Mouse (Mus musculus) ovary, postnatal 36 days (tissue): ENCODE measurements around the gene Arhgef19.

Experiments used
- DNase-seq: peaks from one replicate; pipeline ENCODE4 v3.0.0; 2022; ENCODE audit warnings: low spot score, mixed read lengths

Arhgef19 gene

DNA sequence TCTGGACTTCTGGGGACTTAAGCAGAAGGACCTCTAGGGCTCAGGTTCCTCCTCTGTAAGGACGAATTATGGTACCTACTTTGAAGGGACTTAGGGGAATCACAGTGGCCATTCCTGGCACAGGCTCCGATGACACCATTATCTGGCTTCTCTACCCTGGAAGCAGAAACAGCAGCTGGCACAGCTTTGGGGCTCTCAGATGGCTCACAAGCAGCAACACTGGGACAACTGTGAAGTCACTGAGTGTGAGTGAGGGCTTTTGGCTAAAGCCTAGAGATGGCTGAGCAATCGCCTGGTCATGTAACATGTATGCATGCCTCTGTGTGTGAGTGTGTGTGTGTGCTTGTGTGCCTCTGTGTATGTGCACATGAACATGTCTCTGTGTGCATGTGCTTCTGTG is 2.4 kb upstream of the Arhgef19 start:
- no peak for DNase-seq

DNA sequence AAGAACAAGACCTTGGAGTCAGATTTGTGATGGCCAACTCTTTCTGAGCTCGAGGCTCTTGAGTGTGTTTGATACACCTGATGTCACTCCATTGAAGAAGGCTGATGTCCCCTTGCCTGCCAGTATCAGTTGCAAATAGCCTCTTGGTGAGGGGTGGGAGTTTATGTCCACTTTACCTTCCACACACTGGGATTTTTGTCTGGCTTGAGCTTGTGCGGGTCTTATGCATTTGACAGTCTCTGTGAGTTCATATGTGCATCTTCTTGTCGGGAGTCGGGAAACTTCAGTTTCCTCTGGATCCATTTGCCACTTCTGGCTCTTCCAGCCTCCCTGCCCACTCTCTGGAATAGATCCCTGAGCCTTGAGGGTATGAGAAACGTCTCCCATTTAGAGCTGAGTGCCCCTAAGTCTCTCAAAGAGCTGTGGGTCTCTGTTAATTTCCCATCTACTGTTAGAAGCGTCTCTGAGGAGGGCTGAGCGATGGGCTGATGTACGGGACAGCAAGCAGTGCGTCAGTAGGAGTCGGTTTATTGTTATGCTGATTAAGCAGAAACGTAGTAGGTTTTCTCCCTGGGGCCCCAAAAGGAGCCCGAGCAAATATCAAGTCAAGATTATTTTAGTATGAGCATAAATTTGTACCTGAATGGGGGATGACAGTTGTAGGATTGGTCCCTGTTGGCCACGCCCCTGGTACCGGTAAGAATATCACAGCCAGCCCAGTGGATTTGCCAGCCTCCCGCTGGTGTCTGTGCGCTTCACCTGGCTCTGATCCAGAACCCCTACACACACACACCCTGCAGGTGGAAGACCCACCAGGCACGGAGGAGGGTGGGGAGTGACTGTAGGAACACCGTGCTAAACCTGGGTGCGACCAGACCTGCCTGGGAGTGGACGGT is 559 bp upstream of the Arhgef19 start:
- DNase-seq = no peak

DNA sequence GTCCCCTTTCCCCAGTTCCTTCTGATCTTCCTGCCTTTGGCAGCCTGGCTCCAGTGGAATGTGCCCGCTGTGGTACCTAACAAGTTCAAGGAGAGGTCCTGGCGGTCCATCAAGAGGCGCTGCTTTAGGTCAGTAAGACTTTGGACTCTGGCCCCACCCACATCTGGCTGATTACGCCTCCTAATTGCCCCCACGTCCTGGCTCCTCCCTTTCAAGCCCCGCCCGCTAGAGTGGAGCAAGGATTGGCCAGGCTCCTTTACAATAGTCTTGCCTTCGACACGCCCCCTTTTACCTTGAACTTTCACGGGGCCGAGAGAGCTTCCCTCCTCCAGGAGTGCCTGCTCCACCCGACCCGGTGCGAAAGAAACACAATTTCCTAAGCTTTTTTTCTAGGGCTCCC is 1.3 kb downstream of the Arhgef19 start:
- DNase-seq = peak; percentile 62

DNA sequence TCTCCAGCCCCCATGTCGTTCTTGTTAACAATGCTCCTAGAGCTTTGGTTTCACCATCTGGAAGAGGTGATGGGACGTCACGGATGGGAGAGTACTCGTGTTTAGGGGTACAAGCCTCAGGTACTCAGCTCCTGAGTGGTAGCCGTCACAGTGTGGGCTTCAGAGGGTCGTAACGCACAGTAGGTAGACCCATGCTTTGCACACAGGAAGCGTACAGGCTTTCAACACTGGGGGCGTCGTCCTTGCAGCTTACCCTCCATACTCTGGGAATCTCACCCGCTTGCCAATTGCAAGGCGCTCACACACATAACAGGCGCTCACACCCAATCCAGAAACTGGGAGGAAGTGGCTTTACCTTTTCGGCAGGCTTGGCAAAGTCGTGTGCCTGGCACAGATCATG is 2.6 kb downstream of the Arhgef19 start:
- DNase-seq = no peak

DNA sequence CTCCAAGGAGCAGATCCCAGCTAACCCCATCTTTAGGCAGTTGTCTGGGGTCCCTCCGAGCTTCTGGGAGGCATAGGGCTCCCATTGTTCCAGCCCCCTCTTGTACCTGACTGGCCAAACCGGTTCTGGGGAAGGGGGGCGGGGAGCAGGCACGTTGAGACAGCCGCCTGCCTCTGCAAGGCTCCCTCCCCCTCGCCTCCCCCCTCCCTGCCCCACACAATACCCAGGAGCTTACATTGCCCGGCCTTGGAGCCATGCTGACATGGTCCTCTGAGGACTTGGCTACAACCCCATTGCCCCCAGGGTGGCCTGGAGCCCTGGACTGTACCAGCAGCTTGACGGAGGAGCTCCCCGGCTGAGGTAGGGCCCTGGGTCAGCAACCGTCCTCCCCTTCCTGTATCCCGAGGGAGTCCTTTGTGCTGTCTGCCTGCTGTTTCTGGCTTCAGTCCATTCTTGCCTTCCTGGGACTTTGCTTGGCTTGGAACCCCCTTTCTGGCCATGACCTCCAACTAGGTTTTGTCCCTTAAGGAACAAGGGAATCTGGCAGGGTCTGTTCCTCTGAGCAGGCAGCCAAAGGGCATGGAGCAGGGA is 3.4 kb downstream of the Arhgef19 start:
- peak; percentile 54 for DNase-seq

DNA sequence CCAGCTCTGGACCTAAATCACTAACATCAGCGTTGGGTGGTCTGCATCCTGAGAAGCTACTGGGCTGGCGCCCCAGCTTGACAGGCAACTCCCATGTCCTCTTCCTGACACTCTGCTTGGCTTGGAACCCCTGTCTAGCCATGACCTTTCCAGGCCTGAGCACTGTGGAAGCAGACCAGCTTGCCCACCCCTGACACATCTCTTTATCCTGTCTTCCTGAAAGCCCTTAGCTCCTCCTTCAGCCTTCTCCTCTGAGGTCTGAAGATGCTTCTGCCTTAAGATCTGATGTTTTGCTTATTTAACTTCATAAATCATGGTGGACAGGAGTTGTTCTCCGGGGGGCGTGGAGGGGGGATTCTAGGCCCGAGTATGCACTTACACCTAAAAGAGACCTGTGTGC is 4.3 kb downstream of the Arhgef19 start:
- no peak for DNase-seq

DNA sequence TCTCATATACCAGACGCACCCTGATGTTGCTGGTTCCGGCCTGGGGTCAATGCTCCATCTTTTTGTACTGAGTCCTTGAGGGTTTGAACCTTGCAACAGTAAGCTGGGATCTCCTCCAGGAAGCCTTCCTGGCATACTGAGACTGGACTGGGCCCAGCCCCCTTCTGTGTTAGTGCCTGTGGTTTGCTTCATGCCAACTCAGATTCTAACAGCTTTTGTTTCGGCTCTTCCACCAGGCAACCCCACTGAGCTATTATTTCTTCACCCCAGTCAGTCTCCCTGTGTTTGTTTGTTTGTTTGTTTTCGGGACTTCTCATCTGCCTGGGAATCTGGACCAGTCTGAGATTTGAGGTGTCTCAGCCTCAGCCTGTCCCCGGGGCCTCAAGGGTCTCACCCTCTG is 5.1 kb downstream of the Arhgef19 start:
- DNase-seq = no peak

DNA sequence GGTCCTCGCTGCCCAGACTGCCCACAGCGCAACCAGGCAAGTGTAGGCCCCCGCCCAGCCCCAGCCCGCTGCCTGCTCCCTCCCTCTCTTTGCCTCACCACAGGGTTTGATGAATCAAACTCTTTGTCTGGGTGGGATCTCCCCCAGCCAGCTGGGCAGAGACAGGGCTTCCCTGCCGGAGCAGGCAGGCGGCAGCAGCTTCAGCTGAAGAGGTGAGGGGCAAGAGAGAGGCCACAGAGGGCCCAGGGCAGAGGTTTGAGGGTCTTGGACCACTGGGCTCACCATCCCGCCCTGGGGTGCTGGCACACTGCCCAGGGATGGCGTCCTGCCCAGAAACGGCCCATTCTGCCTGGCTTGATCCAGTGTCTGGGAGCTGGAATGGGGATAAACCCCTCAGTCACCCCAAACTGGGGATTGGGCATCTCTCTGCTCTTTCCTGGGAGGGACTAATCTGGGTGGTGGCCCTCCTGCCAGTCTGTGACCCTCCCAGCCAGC is 5.7 kb downstream of the Arhgef19 start:
- DNase-seq = peak; percentile 69

DNA sequence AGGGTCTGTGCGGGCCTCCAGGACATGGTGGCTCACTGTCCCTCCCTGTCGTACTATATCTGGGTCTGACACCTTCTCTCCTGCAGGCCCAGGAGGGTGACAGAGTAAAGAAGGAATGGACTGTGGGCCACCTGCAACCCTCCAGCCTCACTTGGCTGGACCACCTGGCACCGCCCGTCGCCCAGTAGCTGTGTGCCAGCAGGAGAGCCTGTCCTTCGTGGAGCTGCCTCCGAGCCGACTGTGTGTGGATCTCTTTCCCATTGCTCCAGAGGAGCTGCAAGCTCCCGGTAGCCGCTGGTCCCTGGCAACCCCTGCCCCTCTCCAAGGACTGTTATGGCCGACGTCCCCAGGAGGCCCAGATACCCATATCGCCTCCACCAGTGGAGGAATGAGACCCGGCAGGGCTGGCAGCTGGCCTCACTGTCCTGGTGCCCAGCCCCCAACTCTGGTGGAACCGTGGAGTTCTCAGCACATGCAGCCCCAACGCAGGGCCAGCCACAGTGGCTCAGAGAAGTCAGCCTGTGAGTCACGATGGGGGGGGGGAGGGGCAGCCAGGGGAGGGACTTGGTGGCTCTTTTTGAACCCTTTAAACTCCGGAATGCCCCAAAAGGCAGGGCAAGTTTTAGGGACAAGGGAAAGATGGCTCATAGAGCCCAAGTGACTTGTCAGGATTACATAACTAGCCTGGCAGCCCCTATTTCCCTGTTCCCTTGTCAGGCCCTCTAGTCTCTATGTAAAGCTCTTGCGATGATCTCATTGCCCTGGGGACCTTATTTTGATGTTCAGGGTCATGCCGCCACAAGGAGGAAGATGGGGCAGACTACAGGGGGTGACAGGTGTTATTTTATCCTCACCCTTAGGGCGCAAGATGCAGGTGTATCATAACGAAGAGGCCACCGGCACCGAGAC is 7.0 kb downstream of the Arhgef19 start:
- no peak for DNase-seq

DNA sequence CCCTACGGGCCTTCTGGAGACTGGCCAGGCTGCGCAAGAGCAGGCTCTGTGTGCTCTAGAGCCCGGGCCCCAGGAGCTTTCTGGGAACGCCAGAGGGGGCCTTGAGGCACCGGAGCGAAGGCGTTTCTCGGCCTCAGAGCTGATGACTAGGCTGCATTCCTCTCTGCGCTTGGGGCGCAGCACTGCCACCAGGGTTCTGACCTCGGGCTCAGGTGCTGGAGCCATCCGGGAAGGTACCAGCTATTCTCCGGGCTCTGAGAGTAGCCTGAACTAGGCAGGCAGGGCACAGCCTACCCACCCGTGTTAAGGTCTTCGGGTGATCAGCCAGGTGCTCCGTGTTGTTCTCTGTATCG is 7.7 kb downstream of the Arhgef19 start:
- DNase-seq = no peak

DNA sequence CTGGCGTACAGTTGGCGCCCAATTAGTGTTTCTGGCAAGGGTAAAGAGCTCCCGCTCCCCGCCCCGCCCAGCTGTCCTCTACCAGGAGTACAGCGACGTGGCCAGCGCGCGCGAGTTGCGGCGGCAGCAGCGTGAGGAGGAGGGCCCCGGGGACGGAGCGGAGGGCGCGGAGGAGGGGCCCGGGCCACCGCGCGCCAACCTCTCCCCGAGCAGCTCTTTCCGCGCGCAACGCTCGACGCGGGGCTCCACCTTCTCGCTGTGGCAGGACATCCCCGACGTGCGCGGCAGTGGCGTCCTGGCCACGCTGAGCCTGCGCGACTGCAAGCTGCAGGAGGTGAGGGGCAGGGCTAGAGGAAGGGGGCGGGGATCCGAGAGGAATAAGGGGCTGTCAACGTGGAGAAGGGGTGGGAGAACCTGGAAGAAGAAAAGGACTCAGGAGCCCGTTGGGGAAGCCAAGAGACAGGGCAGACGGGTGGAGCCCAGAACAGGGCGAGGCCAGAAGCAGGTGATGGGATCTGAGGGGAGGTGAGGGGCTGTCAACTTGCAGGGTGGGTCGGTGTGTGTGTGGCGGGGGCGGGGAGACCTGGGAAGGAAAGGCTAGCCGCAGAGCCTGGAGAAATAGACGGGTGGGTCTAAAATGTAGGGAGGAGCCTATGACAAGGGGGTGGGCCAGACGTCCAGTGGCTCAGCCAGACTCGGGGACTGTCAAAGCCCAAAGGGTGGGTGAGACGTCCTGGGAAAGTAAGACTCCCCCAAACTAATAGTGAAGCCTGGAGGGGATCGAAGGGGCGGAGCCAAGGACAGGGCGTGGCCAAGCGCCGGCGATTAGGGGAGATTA is 8.7 kb downstream of the Arhgef19 start:
- DNase-seq = peak; percentile 41

DNA sequence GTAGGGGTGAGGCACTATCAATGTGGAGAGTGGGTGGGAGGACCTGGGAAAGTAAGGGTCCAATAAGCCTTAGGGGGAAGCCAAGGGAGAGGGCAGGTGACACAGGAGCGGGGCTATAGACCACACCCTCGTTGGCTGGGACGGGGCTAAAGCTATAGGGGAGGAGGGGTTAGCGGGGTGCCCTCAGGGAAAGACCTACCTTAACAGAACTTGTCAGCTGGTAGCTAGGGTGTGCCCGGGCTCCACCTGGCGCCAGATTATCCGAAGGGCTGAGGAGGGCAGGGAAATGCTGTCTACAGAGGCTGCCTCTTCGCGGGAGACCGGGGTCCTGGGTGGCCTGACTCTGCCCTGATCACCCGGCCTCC is 9.3 kb downstream of the Arhgef19 start:
- no peak for DNase-seq

DNA sequence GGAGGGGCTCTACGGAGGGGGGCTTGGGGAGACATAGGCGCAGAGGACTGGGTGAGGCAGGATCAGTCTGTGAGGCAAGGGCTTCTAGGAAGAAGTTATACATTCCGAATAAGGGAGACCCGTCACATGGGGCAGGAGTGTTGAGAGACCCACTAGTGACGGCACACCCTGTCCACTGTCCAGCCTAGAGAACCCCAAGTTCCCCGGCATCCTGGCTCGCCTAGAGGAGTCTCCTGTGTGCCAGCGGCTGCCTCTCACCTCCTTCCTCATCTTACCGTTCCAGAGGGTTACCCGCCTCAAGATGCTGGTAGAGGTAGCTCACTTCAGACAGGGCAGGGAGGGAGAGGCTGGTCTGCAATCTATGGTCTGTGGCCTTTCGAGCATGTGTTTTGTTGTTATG is 10.1 kb downstream of the Arhgef19 start:
- no peak for DNase-seq

DNA sequence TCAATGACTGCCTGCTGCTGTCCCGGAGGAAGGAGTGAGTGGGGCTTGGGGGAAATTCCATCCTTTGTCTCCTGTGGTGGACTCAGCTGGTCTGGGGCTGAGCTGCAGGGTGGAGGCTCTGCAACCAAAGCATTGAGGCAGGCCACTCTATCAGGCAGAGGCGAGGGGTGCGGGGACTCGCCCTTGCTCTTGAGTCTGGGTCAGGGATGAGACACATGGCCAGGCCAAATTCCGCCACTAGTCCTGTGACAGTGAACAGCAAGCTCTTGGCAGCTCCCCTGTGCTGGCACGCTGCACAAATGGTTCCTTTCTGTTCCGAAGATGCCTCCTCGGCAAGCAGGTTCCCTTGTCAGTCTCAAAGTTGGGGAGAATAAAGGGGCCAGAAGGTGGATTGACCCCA is 11.8 kb downstream of the Arhgef19 start:
- DNase-seq = no peak

DNA sequence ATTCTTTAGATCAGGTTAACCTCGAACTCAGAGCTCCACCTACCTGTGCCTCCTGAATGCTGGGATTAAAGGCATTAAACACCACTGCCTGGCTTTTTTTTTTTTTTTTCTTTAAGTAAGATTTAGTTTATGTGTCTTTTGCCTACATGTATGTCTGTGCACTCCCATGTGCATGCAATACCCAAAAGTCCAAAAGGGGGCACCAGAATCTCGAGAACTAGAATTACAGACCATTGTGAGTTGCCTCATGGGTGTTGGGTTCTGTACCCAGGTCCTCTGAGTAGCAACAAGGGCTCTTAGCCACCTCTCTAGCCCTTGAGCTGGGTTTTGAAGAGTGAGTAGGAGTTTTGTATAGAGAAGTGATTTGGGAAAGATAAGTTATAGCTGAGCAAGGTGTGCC is 13.3 kb downstream of the Arhgef19 start:
- DNase-seq = no peak

DNA sequence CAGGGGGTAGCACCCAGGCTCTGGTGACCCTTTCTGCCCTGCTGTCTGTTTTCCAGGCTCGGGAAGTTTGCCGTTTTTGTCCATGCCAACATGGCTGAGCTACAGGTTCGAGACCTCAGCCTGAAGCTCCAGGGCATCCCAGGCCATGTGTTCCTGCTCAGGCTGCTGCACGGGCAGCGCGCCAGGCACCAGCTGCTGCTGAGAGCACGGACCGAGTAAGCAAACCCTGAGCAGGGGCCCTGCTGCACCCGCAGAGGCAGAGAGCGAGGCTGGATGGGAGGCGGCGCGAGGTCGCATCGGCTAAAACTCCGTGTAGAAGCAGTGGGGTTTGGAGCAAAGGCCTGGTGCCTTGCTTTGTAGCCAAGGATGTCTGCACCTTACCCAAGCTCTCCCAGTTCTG is 14.9 kb downstream of the Arhgef19 start:
- peak; percentile 54 for DNase-seq

DNA sequence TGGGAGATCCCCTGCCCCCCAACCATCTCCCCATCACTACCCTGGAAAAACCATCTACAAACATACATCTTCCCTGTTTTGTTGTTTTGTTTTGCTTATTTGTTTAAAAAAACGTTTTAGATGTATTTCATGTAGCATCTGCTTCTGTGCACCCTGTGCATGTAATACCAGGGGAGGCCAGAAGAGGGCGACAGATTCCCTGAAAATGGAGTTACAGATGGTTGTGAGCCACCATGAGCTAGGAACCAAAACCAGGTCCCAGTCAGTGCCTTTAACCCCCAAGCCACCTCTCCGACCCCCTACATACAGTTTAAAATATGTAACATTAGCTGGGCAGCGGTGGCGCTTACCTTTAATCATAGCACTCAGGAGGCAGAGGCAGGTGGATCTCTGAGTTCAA is 18.1 kb downstream of the Arhgef19 start:
- DNase-seq = no peak

DNA sequence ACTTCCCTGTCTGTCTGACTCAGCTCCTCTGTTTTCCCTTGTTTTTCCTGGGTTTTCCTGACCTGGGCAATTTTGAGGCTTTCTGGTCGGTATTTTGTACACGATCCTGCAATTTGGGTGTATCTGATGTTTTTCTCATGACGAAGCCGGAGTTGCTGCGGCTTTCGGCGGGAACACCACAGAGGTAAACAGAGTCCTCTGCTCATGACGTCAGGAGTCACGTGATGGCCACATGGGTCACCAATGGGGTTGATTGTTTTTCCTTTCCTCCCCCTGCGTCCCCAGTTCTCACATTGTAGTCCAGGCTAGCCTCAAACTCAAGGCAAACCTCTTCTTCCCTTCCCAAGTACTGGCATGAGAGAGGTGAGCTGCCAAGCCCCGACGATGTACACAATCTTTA is 20.1 kb downstream of the Arhgef19 start:
- DNase-seq = no peak

DNA sequence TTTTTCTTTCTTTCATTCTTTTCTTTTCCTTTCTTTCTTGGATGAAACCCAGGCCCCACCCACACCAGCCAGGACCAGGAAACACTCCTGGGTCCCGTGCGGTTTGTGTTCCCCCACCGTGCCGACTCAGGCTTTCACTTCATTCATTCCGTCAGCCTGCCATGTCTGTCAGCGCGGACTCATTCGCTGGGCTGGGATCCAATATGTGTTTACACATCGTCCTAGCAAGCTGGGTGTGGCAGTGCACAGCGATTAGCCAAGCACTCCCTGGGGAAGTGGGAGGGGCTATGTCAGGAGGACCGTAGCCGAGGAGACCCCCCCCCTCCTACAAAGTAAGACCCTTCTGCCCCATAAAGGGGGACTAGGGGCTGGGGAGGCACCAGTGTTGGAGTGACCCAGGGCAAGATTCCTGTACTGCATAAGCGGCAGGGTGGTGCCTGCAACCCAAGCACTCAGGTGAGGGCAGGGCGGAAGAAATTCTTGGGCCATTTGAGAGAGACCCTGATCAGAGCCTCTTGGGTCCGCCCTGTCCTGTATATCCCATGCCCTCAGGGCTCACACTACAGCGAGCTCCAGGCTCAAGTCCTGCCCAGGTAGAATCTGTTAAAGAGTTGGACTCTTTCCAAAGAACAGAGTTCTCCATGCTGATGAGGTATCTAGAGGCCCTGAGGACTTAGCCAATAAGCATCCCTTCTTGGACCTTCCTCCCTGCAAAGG is 20.9 kb downstream of the Arhgef19 start:
- no peak for DNase-seq

DNA sequence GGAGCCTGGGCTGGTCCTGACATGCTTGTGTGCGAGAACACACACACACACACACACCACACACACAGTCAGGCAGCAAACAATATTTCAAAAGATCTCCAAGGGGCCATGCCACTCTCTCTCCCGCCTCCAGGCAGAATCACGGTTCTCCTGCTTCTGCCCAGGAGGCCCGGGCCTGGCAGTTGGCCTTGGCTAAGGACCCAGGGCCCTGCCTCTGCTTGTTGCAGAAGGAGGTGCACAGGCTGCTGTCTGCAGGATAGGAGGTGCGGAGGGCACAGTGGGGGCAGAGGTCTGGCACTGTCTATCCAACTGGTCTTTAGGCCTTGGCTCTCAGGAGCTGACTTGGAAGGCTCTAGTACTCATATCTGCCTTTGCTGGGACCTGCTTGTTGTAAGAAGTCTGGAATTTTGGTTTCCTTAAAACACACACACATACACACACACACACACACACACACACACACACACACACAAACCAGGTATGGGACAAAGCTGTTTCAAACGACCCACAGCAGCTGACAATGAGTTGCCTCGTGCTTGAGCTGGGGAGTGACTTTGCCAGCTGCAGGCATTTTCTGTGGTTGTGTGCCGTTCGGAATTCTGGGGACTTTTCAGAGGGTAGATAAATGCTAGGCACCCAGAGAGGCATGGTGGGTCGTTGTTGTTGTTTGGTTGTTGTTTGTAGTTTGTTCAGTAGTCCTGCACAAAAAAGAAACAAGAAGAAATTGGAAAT is 23.8 kb downstream of the Arhgef19 start:
- DNase-seq = no peak
